Mouse (Mus musculus): ENCODE data around the gene Mprip. TPM values are rescaled to one million over a fixed set of nuclear protein-coding genes. Genes with fewer than 3 reads are reported as not detected.

Gene Mprip
- total RNA-seq, 1 experiment from 2014 or later = 226 TPM

GRCm38 (mm10) chr11:59804409-59805110, 143.5 kb downstream of the Mprip start:
- DNase-seq = peak; percentile 80

GRCm38 (mm10) chr11:59805256-59805655, 144.2 kb downstream of the Mprip start:
- no peak for DNase-seq

- DNase-seq = no peak
These were observed 144.6 kb downstream of the Mprip start for GRCm38 (mm10) chr11:59805656-59806055.

GRCm38 (mm10) chr11:59808170-59808960, 147.3 kb downstream of the Mprip start:
- no peak for DNase-seq

- DNase-seq = peak; percentile 57
These were observed 148.1 kb downstream of the Mprip start for GRCm38 (mm10) chr11:59809071-59809669.

GRCm38 (mm10) chr11:59809670-59810474, 148.8 kb downstream of the Mprip start, which contains the start of gene Flcn:
Flcn (minus strand) TSS chr11:59810016.
- DNase-seq = peak; percentile 90

- peak; percentile 25 for DNase-seq
These were observed 149.5 kb downstream of the Mprip start for GRCm38 (mm10) chr11:59810480-59811158.

GRCm38 (mm10) chr11:59811211-59811610, 150.1 kb downstream of the Mprip start:
- peak; percentile 34 for DNase-seq

- peak; percentile 59 for DNase-seq
These were observed 152.2 kb downstream of the Mprip start for GRCm38 (mm10) chr11:59813276-59813675.

- DNase-seq = peak; percentile 17
These were observed 153.2 kb downstream of the Mprip start for GRCm38 (mm10) chr11:59814311-59814710.

GRCm38 (mm10) chr11:59814936-59815335, 153.8 kb downstream of the Mprip start:
- DNase-seq = no peak

GRCm38 (mm10) chr11:59815482-59816065, 154.5 kb downstream of the Mprip start:
- DNase-seq = peak; percentile 24

- no peak for DNase-seq
These were observed 156.8 kb downstream of the Mprip start for GRCm38 (mm10) chr11:59817916-59818315.

- no peak for DNase-seq
These were observed 160.5 kb downstream of the Mprip start for GRCm38 (mm10) chr11:59821625-59822024.

Other genes with a start within 250 kb of the Mprip start
- 7.9 and 9.5 TPM in 2 replicates for gene Jmjd4, start 211.3 kb upstream of the Mprip start, total RNA-seq (2021)
- gene Snap47, start 210.1 kb upstream of the Mprip start, total RNA-seq (2021) = 59.3 and 60.9 TPM in 2 replicates
- 4.2 and 4.7 TPM in 2 replicates for gene Zfp867, start 188.8 kb upstream of the Mprip start, total RNA-seq (2021)
- gene Zkscan17, start 134.6 kb upstream of the Mprip start, total RNA-seq (2021) = 19.9 and 22.8 TPM in 2 replicates
- 0.56 and 0.64 TPM in 2 replicates for gene Nlrp3, start 119.7 kb upstream of the Mprip start, total RNA-seq (2021)
- not detected in 2 replicates for gene Olfr222, start 85.1 kb upstream of the Mprip start, total RNA-seq (2021)
- gene Olfr223, start 68.0 kb upstream of the Mprip start, total RNA-seq (2021) = not detected in 2 replicates
- gene Pld6, start 126.3 kb downstream of the Mprip start, total RNA-seq (2021) = 5.0 and 5.4 TPM in 2 replicates
- 51.2 and 57.3 TPM in 2 replicates for gene Flcn, start 148.7 kb downstream of the Mprip start, total RNA-seq (2021)
- gene Nt5m, start 178.1 kb downstream of the Mprip start, total RNA-seq (2021) = 28.9 and 30.7 TPM in 2 replicates
- 93.6 and 95.6 TPM in 2 replicates for gene Cops3, start 178.5 kb downstream of the Mprip start, total RNA-seq (2021)